Mouse (Mus musculus) R1 (cell line): ENCODE results near the gene Dusp15.

Source experiments
- DNase-seq: peaks from one replicate; pipeline ENCODE4 v3.0.0-alpha.2; 2018; ENCODE audit warnings: low read depth, low spot score

The Dusp15 gene

GRCm38 (mm10) chr2:152906274-152907037 lies 45.0 kb downstream of the Dusp15 start:
- DNase-seq, result no peak

DNA sequence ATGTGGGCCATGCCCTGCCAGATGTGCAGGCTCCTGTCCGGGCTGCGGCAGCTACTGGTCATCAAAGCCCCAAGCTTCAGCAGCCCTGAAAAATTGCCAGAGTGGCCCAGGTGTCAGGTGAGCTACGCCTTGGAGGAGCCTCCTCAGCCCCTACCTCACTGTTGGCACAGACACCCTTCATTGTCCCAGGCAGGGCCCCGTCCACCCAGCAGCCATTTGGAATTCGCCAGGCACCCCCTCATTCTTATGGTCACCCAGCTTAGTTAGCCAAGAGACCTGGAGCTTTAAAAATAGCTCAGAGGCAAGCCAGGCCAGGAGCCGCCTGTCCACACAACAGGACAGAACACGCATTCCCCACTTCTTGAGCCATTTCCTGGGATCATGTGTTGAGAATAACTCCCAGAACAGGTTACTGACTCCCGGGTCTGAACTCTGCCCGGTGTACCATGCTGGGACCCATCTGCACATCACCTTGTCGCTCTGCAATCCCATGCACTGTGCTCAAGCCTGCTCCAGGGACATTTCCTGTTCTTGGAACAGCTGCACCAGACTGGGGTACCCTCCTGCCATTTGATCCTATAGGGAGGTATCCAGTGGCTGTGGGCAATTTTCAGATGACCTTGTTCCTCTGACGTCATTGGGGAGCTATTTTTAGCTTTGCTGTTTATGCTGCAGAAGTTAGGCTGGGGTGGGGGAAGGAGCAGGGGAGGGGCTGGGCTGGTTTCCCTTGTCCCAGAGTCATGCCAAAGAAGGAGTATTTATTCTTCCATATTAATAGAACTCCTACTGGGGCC lies 46.3 kb downstream of the Dusp15 start:
- peak; percentile 23 for DNase-seq

DNA sequence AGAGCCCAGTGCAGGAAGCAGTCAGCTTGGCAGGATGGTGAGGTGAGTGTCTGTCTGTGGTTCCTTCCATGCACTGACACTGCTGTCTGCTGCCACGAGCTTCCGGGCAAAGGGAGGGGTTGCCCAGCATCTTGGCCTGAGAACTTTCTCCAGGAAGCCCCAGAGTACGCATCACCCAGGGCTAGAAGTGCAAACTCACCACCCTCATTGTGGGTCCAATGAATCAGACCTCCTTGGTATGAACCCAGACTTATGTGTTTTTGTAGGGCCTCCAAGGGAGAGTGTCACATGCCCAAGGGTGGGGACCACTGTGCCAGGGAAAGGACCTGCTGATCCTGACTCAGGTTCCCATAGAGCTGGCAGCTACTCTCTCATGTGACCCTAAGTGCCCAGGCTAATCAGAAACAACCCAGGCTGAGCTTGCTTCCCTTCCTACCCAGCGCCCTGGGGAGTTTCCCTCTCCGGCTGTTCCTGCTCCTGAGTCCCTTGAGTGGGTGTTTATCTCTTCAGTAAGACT lies 47.3 kb downstream of the Dusp15 start:
- no peak for DNase-seq

DNA sequence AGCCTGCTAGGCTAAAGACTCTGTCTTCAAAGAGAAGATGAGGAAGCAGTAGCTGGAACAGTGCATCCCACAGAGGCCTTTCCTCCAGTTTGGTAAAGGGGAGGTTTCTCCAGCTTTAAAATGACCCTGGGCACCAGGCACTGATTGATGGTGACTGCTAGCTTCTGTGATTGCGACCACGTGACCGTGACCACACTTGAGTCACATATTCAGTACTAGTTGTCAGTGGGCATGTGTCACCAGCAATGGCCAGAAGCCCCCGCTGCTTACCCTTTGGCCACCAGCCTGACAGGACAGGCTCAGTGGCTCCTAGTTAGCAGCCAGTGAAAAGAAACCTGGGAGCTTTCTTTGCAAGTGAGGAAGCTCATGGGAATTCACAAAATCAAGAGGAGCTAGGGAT lies 47.9 kb downstream of the Dusp15 start:
- no peak for DNase-seq

DNA sequence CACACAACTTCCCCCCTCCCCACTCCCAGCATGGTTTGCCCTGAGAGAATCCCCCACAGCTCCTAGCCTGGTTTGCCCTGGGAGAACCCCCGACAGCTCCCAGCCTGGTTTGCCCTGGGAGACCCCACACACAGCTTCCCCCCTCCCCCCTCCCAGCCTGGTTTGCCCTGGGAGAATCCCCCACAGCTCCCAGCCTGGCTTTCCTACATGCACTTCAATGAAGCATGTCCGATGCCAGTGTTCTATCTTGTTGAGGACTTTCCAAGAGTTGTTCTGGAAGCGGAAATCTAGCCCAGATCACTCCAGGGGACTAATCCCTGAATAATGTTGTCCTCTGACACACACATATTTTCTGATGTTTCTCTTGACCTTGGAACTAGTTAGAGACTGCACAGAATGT lies 48.8 kb downstream of the Dusp15 start:
- DNase-seq, result no peak

DNA sequence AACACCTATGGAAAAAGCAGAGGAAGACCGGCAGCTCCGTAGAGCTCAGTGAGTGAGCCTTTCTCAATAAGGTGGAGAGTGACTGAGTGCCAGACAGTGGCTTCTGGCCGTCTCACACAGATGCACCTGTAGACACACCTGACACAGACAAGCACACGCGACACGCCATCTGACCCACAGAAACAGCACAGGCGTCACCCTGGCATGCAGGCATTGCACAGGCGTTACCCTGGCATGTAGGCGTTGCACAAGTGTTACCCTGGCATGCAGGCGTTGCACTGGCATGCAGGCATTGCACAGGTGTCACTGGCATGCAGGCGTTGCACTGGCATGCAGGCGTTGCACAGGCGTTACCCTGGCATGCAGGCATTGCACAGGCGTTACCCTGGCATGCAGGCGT lies 50.2 kb downstream of the Dusp15 start:
- no peak for DNase-seq

DNA sequence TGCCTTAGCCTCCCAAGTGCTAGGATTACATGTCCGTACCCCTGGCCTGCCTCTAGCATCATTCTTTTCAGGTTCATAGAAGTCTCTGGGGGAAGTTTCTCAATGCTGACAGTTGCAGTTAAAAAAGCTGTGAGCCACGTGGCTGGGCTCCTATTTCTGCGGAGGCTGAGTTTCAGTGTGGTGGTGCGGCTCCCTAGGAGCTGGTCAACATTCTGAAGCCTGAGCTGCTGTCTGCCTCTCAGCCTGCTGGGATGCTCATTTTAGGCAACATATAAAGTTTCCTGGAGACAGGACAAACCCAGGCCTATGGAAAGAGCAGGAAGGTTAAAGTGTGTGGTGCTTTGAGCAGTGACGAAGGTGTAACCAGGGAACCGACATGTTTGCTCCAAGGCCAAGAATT lies 52.5 kb downstream of the Dusp15 start:
- no peak for DNase-seq

GRCm38 (mm10) chr2:152896926-152897325 lies 54.6 kb downstream of the Dusp15 start:
- DNase-seq, result no peak

GRCm38 (mm10) chr2:152895834-152896233 lies 55.7 kb downstream of the Dusp15 start:
- no peak for DNase-seq
